Mouse (Mus musculus) heart, adult 2 months (tissue): Measurements from ENCODE around the gene Atp6v1e1.

ENCODE experiments used
- CTCF ChIP-seq: fragments of 200-600 bp; IDR thresholded peaks from 2 replicates; pipeline ENCODE4 v1.8.1; 2022; ENCODE audit warnings: antibody characterized with exemption, mild to moderate bottlenecking, moderate library complexity
- EP300 ChIP-seq: fragments of 200-500 bp; IDR thresholded peaks from 2 replicates; pipeline ENCODE4 v1.6.1; 2011; ENCODE audit warnings: low read depth, low read length, control low read depth; ENCODE audit not compliant: insufficient read depth
- POLR2A ChIP-seq: fragments of 200-500 bp; IDR thresholded peaks from 2 replicates; pipeline ENCODE4 v1.6.1; 2011; ENCODE audit warnings: mild to moderate bottlenecking, low read depth, low read length, control low read depth; ENCODE audit not compliant: insufficient read depth

DNA sequence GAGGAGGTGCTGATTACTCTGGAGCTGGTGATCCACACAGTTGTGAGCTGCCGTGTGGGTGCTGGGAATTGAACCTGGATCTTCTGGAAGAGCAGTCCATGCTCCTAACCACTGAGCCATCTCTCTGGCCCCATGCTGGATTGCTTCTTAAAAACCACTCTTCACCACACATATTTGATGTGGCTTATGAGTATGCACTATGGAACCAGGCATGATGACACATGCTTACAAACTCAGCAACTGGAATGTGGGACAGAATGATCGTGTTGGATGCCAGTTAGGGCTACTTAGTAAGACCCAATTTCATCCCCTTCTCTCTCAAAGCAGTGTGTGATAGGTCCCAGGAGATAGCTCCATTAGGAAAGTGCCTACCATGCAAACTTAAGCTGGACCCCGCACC lies 37.5 kb upstream of the Atp6v1e1 start:
- TF ChIP-seq CTCF = no peak
- TF ChIP-seq POLR2A = no peak
- TF ChIP-seq EP300 = no peak
